Mouse (Mus musculus) liver, embryonic 12.5 days (tissue): ENCODE measurements around the gene Defb41. TPM values are rescaled to one million over a fixed set of nuclear protein-coding genes. Genes with fewer than 3 reads are reported as not detected.
"Not testable (repeated sequence)": the region's sequence is repeated elsewhere in the genome, so short reads cannot be mapped to it uniquely, and the experiment has no call there.

Experiments used
- ATAC-seq: fragments of 200-750 bp; cut with Nextera tagmentation; 2 replicates; pipeline ENCODE4 v1.8.0; 2017; ENCODE audit warnings: moderate number of reproducible peaks, mild to moderate bottlenecking, moderate library complexity
- H3K27ac ChIP-seq: fragments of 300-500 bp; sonication (generic); 2 replicates; pipeline ENCODE4 v1.5.1; 2016; ENCODE audit warnings: mild to moderate bottlenecking
- H3K27me3 ChIP-seq: fragments of 300-500 bp; sonication (generic); replicated peaks from 2 replicates; pipeline ENCODE4 v1.6.1; 2016; ENCODE audit warnings: mild to moderate bottlenecking, moderate library complexity
- H3K36me3 ChIP-seq: fragments of 300-500 bp; sonication (generic); 2 replicates; pipeline ENCODE4 v1.6.1; 2016; ENCODE audit warnings: mild to moderate bottlenecking, moderate library complexity
- H3K4me1 ChIP-seq: fragments of 300-500 bp; sonication (generic); 2 replicates; pipeline ENCODE4 v1.6.1; 2016
- H3K4me2 ChIP-seq: fragments of 300-500 bp; sonication (generic); 2 replicates; pipeline ENCODE4 v1.6.1; 2016; ENCODE audit warnings: mild to moderate bottlenecking, moderate library complexity
- H3K4me3 ChIP-seq: fragments of 300-500 bp; sonication (generic); 2 replicates; pipeline ENCODE4 v1.5.1; 2016; ENCODE audit warnings: mild to moderate bottlenecking, moderate library complexity
- H3K9ac ChIP-seq: fragments of 300-500 bp; sonication (generic); 2 replicates; pipeline ENCODE4 v1.6.1; 2016; ENCODE audit warnings: mild to moderate bottlenecking, moderate library complexity
- H3K9me3 ChIP-seq: fragments of 300-500 bp; sonication (generic); replicated peaks from 2 replicates; pipeline ENCODE4 v1.6.1; 2016; ENCODE audit warnings: mild to moderate bottlenecking, moderate library complexity
- WGBS: fragments of 180-500 bp; shearing (Covaris S2); methylation state at CpG from one replicate; pipeline ENCODE4 v1.1.7; 2016; ENCODE audit not compliant: insufficient replicate concordance; 5-methylcytosine and 5-hydroxymethylcytosine counted together
- polyA plus RNA-seq: library from polyadenylated mRNA; unstranded; fragments of >200 nt; fragmentation: Nextera tagmentation; extraction: Ambion mirVana; gene quantifications from 2 replicates; pipeline ENCODE4 v1.2.1, GENCODE M21; 2016

Gene Defb41
- polyA plus RNA-seq, result not detected in 2 replicates

- Histone ChIP-seq H3K9ac (no peak within 1 kb of the TSS), H3K27me3 (no peaks in the 10 kb centered on the region), H3K4me1 (no peaks in the 10 kb centered on the region), H3K9me3 (no peaks in the 10 kb centered on the region), H3K27ac (no peak within 1 kb of the TSS), H3K4me2 (no peak within 1 kb of the TSS), H3K36me3 (no peaks in the 10 kb centered on the region), H3K4me3 (no peak within 1 kb of the TSS)
- ATAC-seq, result no peak
Measured at GRCm38 (mm10) chr1:18265038-18265437, at the start of gene Defb41. Defb41 (minus strand) TSS chr1:18265138.

- no peak overlapping the region for H3K4me3 ChIP-seq
- H3K4me1 ChIP-seq, result no peaks in the 10 kb centered on the region
- WGBS, result 69% methylated on average over 4 of the region's 4 CpGs
- H3K27ac ChIP-seq, result no peak overlapping the region
- no peak overlapping the region for H3K4me2 ChIP-seq
- no peaks in the 10 kb centered on the region for H3K9me3 ChIP-seq
- H3K36me3 ChIP-seq, result no peaks in the 10 kb centered on the region
- no peak for ATAC-seq
- no peak overlapping the region for H3K9ac ChIP-seq
- H3K27me3 ChIP-seq, result no peaks in the 10 kb centered on the region
Measured at GRCm38 (mm10) chr1:18308474-18308829, 43.5 kb upstream of the Defb41 start.

DNA sequence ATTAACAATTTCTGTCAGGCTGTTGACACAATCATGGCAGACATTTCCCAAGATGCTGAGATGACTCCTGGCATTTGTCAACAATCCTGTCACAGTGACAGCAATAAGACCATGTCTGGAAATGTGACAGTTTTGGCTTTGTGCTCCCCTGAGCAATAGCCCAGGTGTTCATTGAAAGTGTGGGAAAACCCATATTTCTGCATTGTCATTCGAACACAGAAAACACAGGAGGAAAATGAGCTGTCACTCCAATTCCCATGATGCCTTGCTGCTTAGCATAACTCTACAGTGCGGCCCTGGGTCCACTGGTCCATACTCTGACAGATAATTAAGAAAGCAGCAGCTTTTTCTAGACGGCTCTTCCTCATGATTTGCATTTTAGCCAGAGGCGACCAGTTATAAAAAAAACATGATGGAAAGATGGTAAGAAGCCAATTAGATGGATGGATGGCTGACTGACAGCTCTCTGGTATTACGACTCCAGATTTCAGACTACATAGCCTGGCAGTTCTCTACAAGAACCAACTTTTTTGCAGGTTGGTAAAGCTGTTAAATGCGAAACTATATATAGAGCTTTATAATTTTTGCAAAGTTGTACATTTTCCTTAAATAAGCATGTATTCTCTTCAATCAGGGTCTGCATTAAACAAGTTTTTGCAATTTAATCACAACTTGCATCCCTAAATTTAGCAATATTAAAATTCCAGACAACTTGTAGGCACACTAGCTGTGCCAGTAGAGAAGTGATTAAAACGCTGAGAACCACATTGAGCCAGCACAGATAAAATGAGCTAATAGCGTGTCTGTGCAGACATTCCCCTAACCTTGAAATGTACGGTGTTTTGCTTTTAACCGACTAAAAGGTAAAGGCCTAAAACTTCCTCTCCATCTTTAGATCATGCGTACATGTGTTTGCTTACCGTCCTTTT, 42.9 kb upstream of the Defb41 start:
- no peak overlapping the region for H3K4me3 ChIP-seq
- H3K36me3 ChIP-seq, result no peaks in the 10 kb centered on the region
- no peak overlapping the region for H3K4me2 ChIP-seq
- H3K27me3 ChIP-seq, result no peaks in the 10 kb centered on the region
- ATAC-seq, result no peak
- no peak overlapping the region for H3K27ac ChIP-seq
- 68% methylated on average over 12 of the region's 12 CpGs for WGBS
- H3K4me1 ChIP-seq, result no peaks in the 10 kb centered on the region
- H3K9me3 ChIP-seq, result no peaks in the 10 kb centered on the region
- H3K9ac ChIP-seq, result no peak overlapping the region

DNA sequence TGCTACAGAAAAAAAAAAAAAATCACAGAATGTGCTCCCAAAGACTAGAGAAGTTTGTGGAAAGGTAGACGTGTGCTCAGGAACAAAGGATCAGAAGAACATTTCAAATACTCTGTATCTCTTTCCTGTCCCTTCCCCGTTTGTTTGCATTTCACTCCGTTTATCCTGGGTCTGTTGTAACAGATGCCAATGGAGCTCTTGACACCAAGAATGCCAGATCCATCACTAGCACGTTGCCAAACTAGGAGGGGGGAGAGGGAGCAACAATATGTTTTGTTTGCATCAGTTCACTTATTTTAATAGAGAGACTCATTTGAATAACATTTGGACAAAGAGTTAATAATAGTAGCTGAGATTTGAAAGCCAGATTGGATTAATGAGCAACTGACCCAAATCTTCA, 27.6 kb upstream of the Defb41 start:
- 39% methylated on average over 4 of the region's 4 CpGs for WGBS

DNA sequence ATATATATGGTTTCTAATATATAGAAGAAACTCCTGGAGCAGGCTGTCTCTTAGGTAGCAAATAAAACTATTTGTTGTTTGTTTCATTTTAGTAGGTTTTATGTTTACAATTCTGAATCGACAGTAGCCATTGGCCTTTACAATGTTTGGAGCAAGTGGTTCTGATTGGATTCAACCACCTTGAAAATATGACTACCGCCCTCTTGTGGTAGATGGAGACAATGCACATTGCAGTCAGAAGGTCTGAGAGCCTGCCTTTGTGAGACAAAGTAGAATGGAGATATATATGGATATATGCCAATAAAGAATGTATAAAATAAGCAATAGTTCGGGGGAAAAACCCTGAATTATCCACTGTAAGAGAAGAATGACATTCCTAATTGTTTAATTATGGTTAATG, 23.9 kb upstream of the Defb41 start:
- ATAC-seq, result no peak
- no peaks in the 10 kb centered on the region for H3K27me3 ChIP-seq
- no peaks in the 10 kb centered on the region for H3K4me1 ChIP-seq
- no peak overlapping the region for H3K27ac ChIP-seq
- H3K9ac ChIP-seq, result no peak overlapping the region
- no peak overlapping the region for H3K4me3 ChIP-seq
- no peaks in the 10 kb centered on the region for H3K9me3 ChIP-seq
- no peaks in the 10 kb centered on the region for H3K36me3 ChIP-seq
- 25% methylated on average over 3 of the region's 3 CpGs for WGBS
- no peak overlapping the region for H3K4me2 ChIP-seq

More for the DNA sequence above, 27.6 kb upstream of the Defb41 start:
- no peak overlapping the region for H3K4me2 ChIP-seq
- H3K27me3 ChIP-seq, result no peaks in the 10 kb centered on the region
- H3K9ac ChIP-seq, result no peak overlapping the region
- no peak for ATAC-seq
- no peaks in the 10 kb centered on the region for H3K36me3 ChIP-seq
- H3K4me3 ChIP-seq, result no peak overlapping the region
- H3K9me3 ChIP-seq, result no peaks in the 10 kb centered on the region
- H3K27ac ChIP-seq, result no peak overlapping the region
- H3K4me1 ChIP-seq, result no peaks in the 10 kb centered on the region

DNA sequence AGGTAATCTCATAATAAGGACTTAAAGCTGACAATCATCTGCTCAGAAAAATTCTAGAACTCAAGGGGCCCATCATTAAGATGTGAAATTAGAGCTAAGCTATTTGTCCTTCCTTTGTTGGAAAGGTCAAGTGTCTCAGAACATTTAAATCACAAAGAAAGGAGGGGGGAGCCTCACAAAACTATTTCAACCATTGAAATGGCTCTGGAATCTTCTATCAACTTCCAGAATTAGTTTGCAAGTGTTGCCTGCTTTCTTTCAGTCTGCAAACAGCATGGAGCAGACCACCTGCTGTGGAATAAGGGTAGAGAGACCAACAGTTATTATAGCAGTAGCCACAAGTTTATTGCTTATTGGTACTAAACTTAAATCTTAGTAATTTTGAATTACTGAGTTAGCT, 22.4 kb upstream of the Defb41 start:
- no peak for ATAC-seq
- Histone ChIP-seq H3K9me3 (no peaks in the 10 kb centered on the region), H3K9ac (no peak overlapping the region), H3K4me3 (no peak overlapping the region), H3K4me1 (no peaks in the 10 kb centered on the region), H3K27me3 (no peaks in the 10 kb centered on the region), H3K27ac (no peak overlapping the region), H3K4me2 (no peak overlapping the region), H3K36me3 (no peaks in the 10 kb centered on the region)

DNA sequence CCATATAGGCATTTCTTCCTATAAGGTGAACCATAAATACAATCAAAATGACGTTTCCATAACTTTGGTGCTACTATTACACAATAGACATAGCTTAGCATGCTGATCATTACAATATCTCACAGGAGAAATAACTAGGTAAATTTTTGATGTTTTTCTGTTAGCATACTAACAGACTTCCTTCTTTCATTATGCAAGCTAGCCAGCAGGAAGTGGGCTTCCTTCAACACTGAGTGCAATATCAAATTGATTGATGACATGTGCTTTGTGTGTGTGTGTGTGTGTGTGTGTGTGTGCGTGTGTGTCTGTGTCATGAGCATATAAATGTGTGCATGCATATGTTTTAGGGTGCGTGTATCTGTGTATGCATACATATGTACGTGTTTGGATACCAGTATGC, 6.2 kb upstream of the Defb41 start:
- no peaks in the 10 kb centered on the region for H3K27me3 ChIP-seq
- H3K9me3 ChIP-seq, result no peaks in the 10 kb centered on the region
- ATAC-seq, result no peak
- H3K36me3 ChIP-seq, result no peaks in the 10 kb centered on the region
- 59% methylated on average over 4 of the region's 4 CpGs for WGBS
- H3K4me2 ChIP-seq, result no peak overlapping the region
- H3K27ac ChIP-seq, result no peak overlapping the region
- no peak overlapping the region for H3K4me3 ChIP-seq
- H3K4me1 ChIP-seq, result no peaks in the 10 kb centered on the region
- H3K9ac ChIP-seq, result no peak overlapping the region

- Histone ChIP-seq H3K27me3 (no peaks in the 10 kb centered on the region), H3K4me1 (no peaks in the 10 kb centered on the region), H3K4me2 (no peak overlapping the region), H3K36me3 (no peaks in the 10 kb centered on the region), H3K27ac (no peak overlapping the region), H3K9ac (no peak overlapping the region), H3K9me3 (no peaks in the 10 kb centered on the region), H3K4me3 (no peak overlapping the region)
- 69% methylated on average over 5 of the region's 5 CpGs for WGBS
- no peak for ATAC-seq
Measured at GRCm38 (mm10) chr1:18268845-18269244, 3.9 kb upstream of the Defb41 start.

DNA sequence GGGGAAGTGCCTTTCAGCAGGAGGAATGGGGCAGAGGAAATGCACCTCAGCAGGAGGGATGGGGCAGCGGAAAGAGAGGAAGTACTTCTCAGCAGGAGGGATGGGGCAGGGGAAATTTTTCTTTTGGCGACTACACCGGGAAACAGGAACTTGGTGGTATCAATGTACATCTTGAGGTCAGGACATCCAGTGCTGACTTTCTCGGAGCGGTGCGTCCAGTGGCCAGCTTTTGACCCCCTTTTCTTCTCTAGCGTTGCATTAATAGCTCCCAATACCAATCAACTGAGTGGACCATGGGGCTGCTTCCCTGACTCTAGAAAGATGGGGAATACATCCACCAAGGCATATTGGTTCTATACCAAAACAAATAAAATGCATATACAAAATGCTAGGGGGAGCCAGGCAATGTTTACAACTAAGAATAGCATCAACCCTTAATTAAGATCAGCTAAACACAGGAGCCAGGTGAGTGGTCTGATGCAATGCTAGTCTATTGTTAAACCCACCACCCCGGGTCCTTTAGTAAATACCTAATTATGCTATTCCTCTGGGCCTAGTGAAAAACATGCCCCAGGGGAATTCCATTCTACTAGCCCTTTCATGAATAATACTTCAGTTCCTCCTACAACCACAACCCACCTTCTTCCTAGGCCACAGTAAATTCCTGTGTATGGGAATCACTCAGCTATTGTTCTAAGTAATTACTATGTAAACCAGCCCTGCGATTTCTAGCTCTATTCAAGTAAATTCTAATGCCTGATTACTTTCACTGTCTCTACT, 18.9 kb downstream of the Defb41 start:
- not testable (repeated sequence) for ATAC-seq, H3K9ac ChIP-seq, H3K4me3 ChIP-seq, H3K4me1 ChIP-seq, H3K4me2 ChIP-seq, H3K36me3 ChIP-seq, H3K9me3 ChIP-seq, H3K27me3 ChIP-seq, H3K27ac ChIP-seq
- WGBS, result 63% methylated on average over 9 of the region's 9 CpGs

DNA sequence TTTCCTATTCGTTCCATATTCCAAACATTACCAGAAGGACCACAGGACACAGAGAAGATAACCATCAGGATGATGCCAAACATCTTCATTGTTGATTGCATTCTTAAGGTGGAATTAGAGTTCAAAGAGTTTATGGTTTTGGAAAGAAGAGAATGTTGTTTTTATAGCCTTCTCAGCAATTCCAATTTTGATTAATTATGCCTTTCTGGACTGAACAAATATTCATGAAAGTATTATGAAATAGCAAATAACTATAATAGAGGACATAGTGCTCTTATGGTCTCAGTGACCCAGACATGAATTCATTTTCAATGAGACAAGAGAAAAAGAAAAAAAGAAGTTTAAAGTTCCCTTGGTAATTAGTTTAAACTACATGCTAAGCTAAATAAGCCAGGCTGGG, 27.6 kb downstream of the Defb41 start, which contains the start of gene Defb18:
TSS of gene Defb18 (minus strand) at position 101 of the 400 bp plus-strand sequence.
- WGBS, result 35% methylated on average over 1 of the region's 1 CpGs

GRCm38 (mm10) chr1:18223385-18223945, 41.5 kb downstream of the Defb41 start:
- Histone ChIP-seq H3K4me3 (no peak overlapping the region), H3K9ac (no peak overlapping the region), H3K4me1 (no peaks in the 10 kb centered on the region), H3K9me3 (no peaks in the 10 kb centered on the region), H3K27me3 (no peaks in the 10 kb centered on the region), H3K36me3 (no peaks in the 10 kb centered on the region), H3K4me2 (no peak overlapping the region), H3K27ac (no peak overlapping the region)
- no peak for ATAC-seq
- 31% methylated on average over 3 of the region's 3 CpGs for WGBS

More for the DNA sequence above, 27.6 kb downstream of the Defb41 start, which contains the start of gene Defb18:
- Histone ChIP-seq H3K9ac (no peak within 1 kb of the TSS), H3K4me2 (no peak within 1 kb of the TSS), H3K27ac (no peak within 1 kb of the TSS), H3K27me3 (no peaks in the 10 kb centered on the region), H3K36me3 (no peaks in the 10 kb centered on the region), H3K4me3 (no peak within 1 kb of the TSS), H3K4me1 (no peaks in the 10 kb centered on the region), H3K9me3 (no peaks in the 10 kb centered on the region)
- no peak for ATAC-seq
